Mouse (Mus musculus): Measurements from ENCODE around the gene Cdkn2d. TPM values are rescaled to one million over a fixed set of nuclear protein-coding genes. Genes with fewer than 3 reads are reported as not detected.

The Cdkn2d gene
- polyA plus RNA-seq, 2 experiments: 43.2 to 51.1 TPM

DNA sequence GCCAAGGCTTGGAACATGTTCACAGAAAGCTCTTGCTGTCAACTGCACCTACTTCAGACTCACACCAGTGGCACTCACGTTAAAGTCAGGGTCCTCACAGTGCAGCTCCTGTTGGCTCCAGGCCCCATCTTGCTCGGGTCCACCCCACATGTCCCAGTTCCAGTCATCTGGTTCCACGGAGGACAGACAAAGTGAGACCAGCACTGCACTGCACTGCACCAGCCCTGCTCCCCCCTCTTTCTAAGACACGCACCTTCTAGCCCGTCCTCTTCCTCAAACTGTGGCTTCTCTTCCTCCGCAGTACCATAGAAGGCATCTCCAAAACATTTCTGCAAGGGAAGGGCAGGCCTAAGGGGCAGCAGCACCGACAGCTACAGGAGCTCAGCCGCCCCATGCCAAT, 14.9 kb downstream of the Cdkn2d start:
- H3K27me3 ChIP-seq (ENCODE audit: control insufficient read depth, insufficient read depth, low read length): no peaks in the 10 kb centered on the region
- TF ChIP-seq POLR2A (IDR thresholded peaks at IDR 0.05; ENCODE audit: borderline replicate concordance, extremely low read depth, insufficient read depth, insufficient read length): no peak
- DNase-seq (ENCODE audit: low spot score) (no peak), ATAC-seq (ENCODE audit: low FRiP score, low read depth) (no peak)
- H3K36me3 ChIP-seq (ENCODE audit: control insufficient read depth, insufficient read depth, low read length): peaks cover 98% of the 10 kb centered on the region
- no peak overlapping the region for H3K27ac ChIP-seq (replicated peaks; ENCODE audit: low read depth, low read length)
- H3K9me3 ChIP-seq (ENCODE audit: control insufficient read depth, low read length): no peaks in the 10 kb centered on the region
- H3K9ac ChIP-seq (ENCODE audit: low read depth, low read length, severe bottlenecking): no peak overlapping the region
- no peaks in the 10 kb centered on the region for H3K4me1 ChIP-seq (ENCODE audit: control insufficient read depth, insufficient read depth, low read length)
- 86% methylated on average over 8 of the region's 8 CpGs for WGBS
- no peak overlapping the region for H3K4me2 ChIP-seq (replicated peaks; ENCODE audit: low read depth, low read length, severe bottlenecking)
- H3K4me3 ChIP-seq (replicated peaks; ENCODE audit: low read length): no peak overlapping the region

DNA sequence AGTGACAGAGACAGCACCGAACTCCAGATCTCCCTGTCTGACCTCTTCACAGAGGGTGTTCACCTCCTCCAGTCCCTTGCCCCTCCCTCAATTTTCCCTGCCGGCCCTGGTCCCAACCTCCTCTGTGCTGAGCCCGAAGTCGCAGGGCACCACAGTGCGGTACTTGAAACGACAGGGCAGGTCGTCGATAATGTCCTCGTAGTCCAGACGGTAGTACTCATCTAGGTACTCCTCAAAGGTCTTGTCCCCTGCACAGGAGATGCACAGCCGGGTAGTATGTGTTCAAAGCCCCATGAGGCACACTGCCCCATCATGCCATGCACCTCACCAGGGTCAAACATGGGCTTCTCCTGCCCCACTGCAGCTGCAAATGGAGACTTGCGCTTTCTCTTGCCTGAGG, 15.5 kb downstream of the Cdkn2d start:
- TF ChIP-seq POLR2A (IDR thresholded peaks at IDR 0.05; ENCODE audit: borderline replicate concordance, extremely low read depth, insufficient read depth, insufficient read length): no peak
- H3K9me3 ChIP-seq (ENCODE audit: control insufficient read depth, low read length): no peaks in the 10 kb centered on the region
- 90% methylated on average over 12 of the region's 12 CpGs for WGBS
- H3K27me3 ChIP-seq (ENCODE audit: control insufficient read depth, insufficient read depth, low read length): no peaks in the 10 kb centered on the region
- ATAC-seq (ENCODE audit: low FRiP score, low read depth) (no peak), DNase-seq (ENCODE audit: low spot score) (no peak)
- H3K4me2 ChIP-seq (replicated peaks; ENCODE audit: low read depth, low read length, severe bottlenecking): no peak overlapping the region
- no peaks in the 10 kb centered on the region for H3K4me1 ChIP-seq (ENCODE audit: control insufficient read depth, insufficient read depth, low read length)
- H3K9ac ChIP-seq (ENCODE audit: low read depth, low read length, severe bottlenecking): no peak overlapping the region
- H3K27ac ChIP-seq (replicated peaks; ENCODE audit: low read depth, low read length): no peak overlapping the region
- peaks cover 98% of the 10 kb centered on the region for H3K36me3 ChIP-seq (ENCODE audit: control insufficient read depth, insufficient read depth, low read length)
- no peak overlapping the region for H3K4me3 ChIP-seq (replicated peaks; ENCODE audit: low read length)

DNA sequence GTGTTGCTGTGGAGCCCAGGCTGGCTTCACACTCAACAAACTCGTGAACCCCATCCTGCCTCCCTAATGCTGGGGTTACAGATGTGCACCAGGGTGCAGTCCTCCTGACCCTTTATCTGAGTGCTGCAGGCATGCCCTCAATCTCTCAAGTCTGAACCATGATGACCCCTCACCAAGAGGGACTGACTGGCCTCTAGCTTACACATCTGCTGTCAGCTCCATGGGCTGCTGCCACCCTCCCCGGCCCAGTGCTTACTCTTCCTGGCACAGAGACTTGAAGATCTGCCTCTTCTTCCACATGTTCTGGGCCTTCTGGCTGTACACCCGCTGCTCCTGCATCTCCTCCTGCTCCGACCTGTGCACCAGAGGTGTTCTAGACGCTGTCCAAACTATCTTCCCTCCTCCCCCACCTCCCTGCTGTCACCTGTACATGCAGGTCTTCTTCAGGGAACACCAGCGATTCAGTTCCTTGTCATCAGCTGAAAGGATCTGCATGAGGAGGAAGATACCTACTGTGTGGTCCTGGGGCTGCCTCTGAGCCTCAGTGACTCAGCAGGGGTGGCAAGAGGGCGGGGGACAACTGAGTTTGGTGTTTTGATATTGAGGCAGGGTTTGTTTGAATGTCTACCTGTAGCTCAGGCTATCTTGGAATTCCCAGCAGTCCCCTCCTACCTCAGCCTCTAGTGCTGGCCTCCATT, 16.0 kb downstream of the Cdkn2d start:
- ATAC-seq (ENCODE audit: low FRiP score, low read depth) (no peak), DNase-seq (ENCODE audit: low spot score) (no peak)
- WGBS: 84% methylated on average over 7 of the region's 7 CpGs
- Histone ChIP-seq H3K4me1 (ENCODE audit: control insufficient read depth, insufficient read depth, low read length) (no peaks in the 10 kb centered on the region), H3K36me3 (ENCODE audit: control insufficient read depth, insufficient read depth, low read length) (peaks cover 98% of the 10 kb centered on the region), H3K9me3 (ENCODE audit: control insufficient read depth, low read length) (no peaks in the 10 kb centered on the region), H3K9ac (ENCODE audit: low read depth, low read length, severe bottlenecking) (no peak overlapping the region), H3K4me3 (replicated peaks; ENCODE audit: low read length) (no peak overlapping the region), H3K27ac (replicated peaks; ENCODE audit: low read depth, low read length) (no peak overlapping the region), H3K27me3 (ENCODE audit: control insufficient read depth, insufficient read depth, low read length) (no peaks in the 10 kb centered on the region), H3K4me2 (replicated peaks; ENCODE audit: low read depth, low read length, severe bottlenecking) (no peak overlapping the region)
- no peak for TF ChIP-seq POLR2A (IDR thresholded peaks at IDR 0.05; ENCODE audit: borderline replicate concordance, extremely low read depth, insufficient read depth, insufficient read length)

DNA sequence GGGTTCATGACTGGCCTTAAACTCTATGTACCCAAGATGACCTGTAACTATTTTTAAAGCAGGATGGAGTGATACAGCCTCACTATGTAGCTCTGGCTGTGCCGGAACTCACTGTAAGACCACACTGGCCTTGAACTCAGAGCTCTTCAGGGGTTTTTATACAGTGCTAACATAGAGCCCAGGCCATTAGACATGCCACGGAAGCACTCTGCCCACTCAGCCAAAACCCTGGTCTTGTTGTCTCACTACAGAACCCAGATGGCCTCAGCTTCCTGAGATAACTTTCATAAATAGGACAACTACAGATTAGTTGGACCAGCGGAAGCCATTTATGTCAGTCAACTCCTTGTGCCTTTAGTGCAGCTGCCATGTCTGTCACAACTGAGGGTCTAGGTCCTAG, 16.9 kb downstream of the Cdkn2d start:
- whole genome bisulfite sequencing: 89% methylated on average over 3 of the region's 3 CpGs
- no peaks in the 10 kb centered on the region for H3K27me3 ChIP-seq (ENCODE audit: control insufficient read depth, insufficient read depth, low read length)
- no peaks in the 10 kb centered on the region for H3K4me1 ChIP-seq (ENCODE audit: control insufficient read depth, insufficient read depth, low read length)
- no peak overlapping the region for H3K4me3 ChIP-seq (replicated peaks; ENCODE audit: low read length)
- H3K4me2 ChIP-seq (replicated peaks; ENCODE audit: low read depth, low read length, severe bottlenecking): no peak overlapping the region
- H3K9me3 ChIP-seq (ENCODE audit: control insufficient read depth, low read length): no peaks in the 10 kb centered on the region
- DNase-seq (ENCODE audit: low spot score) (no peak), ATAC-seq (ENCODE audit: low FRiP score, low read depth) (no peak)
- no peak overlapping the region for H3K9ac ChIP-seq (ENCODE audit: low read depth, low read length, severe bottlenecking)
- TF ChIP-seq POLR2A (IDR thresholded peaks at IDR 0.05; ENCODE audit: borderline replicate concordance, extremely low read depth, insufficient read depth, insufficient read length): no peak
- H3K36me3 ChIP-seq (ENCODE audit: control insufficient read depth, insufficient read depth, low read length): peaks cover 95% of the 10 kb centered on the region
- no peak overlapping the region for H3K27ac ChIP-seq (replicated peaks; ENCODE audit: low read depth, low read length)

DNA sequence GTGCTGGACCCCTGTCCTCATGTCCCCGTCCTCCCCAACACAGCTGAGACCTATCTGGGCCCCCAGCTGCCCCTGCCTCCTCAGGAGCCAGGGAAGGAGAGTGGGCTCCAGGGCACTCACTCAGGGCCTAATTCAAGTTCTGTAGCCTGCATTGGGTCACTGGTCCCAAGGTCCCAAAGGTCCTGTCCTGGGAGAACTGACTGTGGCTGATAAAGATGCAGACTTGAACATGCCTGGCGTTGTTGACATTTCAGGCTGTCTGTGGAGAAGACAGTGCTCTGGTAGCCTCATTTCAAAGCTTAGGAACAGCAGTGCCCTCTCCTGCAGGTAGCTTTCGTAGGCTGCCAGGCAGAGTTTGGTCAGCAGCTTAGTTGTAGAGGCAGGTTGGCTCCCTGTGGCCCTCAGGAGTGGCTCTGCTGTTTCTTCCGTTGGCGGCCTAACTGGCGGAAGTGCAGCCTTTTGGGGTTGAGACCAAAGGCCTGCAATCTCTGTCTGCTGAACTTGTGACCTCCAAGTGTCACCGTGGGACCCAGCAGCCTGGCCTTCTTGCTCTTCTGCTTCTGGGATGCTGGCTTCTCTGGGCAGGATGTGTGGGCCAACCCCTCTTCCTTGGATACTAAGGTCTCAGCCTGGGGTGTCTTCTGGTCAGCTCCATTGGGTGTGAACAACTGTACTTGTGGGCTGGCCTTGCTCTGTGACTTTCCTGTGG, 17.5 kb downstream of the Cdkn2d start:
- H3K4me1 ChIP-seq (ENCODE audit: control insufficient read depth, insufficient read depth, low read length): no peaks in the 10 kb centered on the region
- H3K27me3 ChIP-seq (ENCODE audit: control insufficient read depth, insufficient read depth, low read length): no peaks in the 10 kb centered on the region
- no peak overlapping the region for H3K4me3 ChIP-seq (replicated peaks; ENCODE audit: low read length)
- H3K9me3 ChIP-seq (ENCODE audit: control insufficient read depth, low read length): no peaks in the 10 kb centered on the region
- no peak for TF ChIP-seq POLR2A (IDR thresholded peaks at IDR 0.05; ENCODE audit: borderline replicate concordance, extremely low read depth, insufficient read depth, insufficient read length)
- no peak overlapping the region for H3K4me2 ChIP-seq (replicated peaks; ENCODE audit: low read depth, low read length, severe bottlenecking)
- ATAC-seq (ENCODE audit: low FRiP score, low read depth) (no peak), DNase-seq (ENCODE audit: low spot score) (no peak)
- no peak overlapping the region for H3K27ac ChIP-seq (replicated peaks; ENCODE audit: low read depth, low read length)
- H3K9ac ChIP-seq (ENCODE audit: low read depth, low read length, severe bottlenecking): no peak overlapping the region
- 76% methylated on average over 7 of the region's 7 CpGs for WGBS
- H3K36me3 ChIP-seq (ENCODE audit: control insufficient read depth, insufficient read depth, low read length): peaks cover 95% of the 10 kb centered on the region
